Mouse (Mus musculus) limb, embryonic 10.5 days (tissue): Measurements from ENCODE around the gene Tes3-ps. TPM values are rescaled to one million over a fixed set of nuclear protein-coding genes. Genes with fewer than 3 reads are reported as not detected.

ENCODE experiments used
- DNase-seq: peaks from one replicate; pipeline ENCODE4 v3.0.0-alpha.2; 2017; ENCODE audit warnings: low spot score
- H3K27ac ChIP-seq: fragments of 300-500 bp; sonication (generic); 2 replicates; pipeline ENCODE4 v1.5.1; 2016; ENCODE audit warnings: mild to moderate bottlenecking
- H3K27me3 ChIP-seq: fragments of 300-500 bp; sonication (generic); 2 replicates; pipeline ENCODE4 v1.6.1; 2016; ENCODE audit warnings: low read depth, mild to moderate bottlenecking; ENCODE audit not compliant: poor library complexity, severe bottlenecking
- H3K36me3 ChIP-seq: fragments of 300-500 bp; sonication (generic); 2 replicates; pipeline ENCODE4 v1.6.1; 2016; ENCODE audit warnings: mild to moderate bottlenecking, moderate library complexity
- H3K4me1 ChIP-seq: fragments of 300-500 bp; sonication (generic); 2 replicates; pipeline ENCODE4 v1.6.1; 2016
- H3K4me3 ChIP-seq: fragments of 300-500 bp; sonication (generic); 2 replicates; pipeline ENCODE4 v1.5.1; 2016; ENCODE audit warnings: mild to moderate bottlenecking, moderate library complexity
- H3K9me3 ChIP-seq: fragments of 300-500 bp; sonication (generic); replicated peaks from 2 replicates; pipeline ENCODE4 v1.6.1; 2016; ENCODE audit warnings: mild to moderate bottlenecking
- WGBS: fragments of 180-500 bp; shearing (Covaris S2); methylation state at CpG from one replicate; pipeline ENCODE4 v1.1.7; 2016; 5-methylcytosine and 5-hydroxymethylcytosine counted together
- polyA plus RNA-seq: library from polyadenylated mRNA; unstranded; fragments of >200 nt; fragmentation: Nextera tagmentation; extraction: Ambion mirVana; gene quantifications from 2 replicates; pipeline ENCODE4 v1.2.1, GENCODE M21; 2016

Gene Tes3-ps
- polyA plus RNA-seq, 1 experiment from 2014 or later = 1.0 TPM

DNA sequence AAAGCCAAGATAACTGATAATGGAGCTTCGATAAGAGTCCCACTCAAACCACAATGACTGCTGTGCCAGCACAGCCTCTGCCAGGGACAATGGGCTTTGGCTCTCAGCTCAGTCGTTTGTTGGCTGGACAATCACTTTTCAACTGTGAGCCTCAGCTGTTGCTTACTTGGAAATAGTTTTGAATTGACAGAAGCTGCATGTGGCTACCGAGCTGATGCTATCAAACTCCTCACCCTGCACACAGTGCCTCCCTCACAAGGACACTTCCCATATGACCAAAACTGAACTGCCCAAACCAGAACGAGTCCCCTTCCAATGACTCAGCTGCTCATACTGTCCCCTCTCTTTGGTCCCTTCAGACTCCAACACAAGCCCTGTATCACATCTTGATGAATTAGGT, 22.3 kb upstream of the Tes3-ps start:
- DNase-seq = no peak
- Histone ChIP-seq H3K9me3 (no peaks in the 10 kb centered on the region), H3K4me1 (peaks cover 3% of the 10 kb centered on the region; the same call in 1 of the 2 replicates), H3K36me3 (0 out of 2 replicates have a peak, but pooled peaks cover under 1% of the 10 kb centered on the region), H3K4me3 (no peak overlapping the region), H3K27me3 (no peaks in the 10 kb centered on the region), H3K27ac (no peak overlapping the region)
- WGBS = 84% methylated on average over 4 of the region's 4 CpGs

GRCm38 (mm10) chr13:49471981-49472675, 21.0 kb upstream of the Tes3-ps start:
- WGBS = 72% methylated on average over 4 of the region's 4 CpGs
- no peaks in the 10 kb centered on the region for H3K27me3 ChIP-seq
- DNase-seq = no peak
- H3K27ac ChIP-seq = no peak overlapping the region
- H3K9me3 ChIP-seq = no peaks in the 10 kb centered on the region
- H3K36me3 ChIP-seq = no peaks in the 10 kb centered on the region
- H3K4me3 ChIP-seq = no peak overlapping the region
- peaks cover 3% of the 10 kb centered on the region; the same call in 1 of the 2 replicates for H3K4me1 ChIP-seq

DNA sequence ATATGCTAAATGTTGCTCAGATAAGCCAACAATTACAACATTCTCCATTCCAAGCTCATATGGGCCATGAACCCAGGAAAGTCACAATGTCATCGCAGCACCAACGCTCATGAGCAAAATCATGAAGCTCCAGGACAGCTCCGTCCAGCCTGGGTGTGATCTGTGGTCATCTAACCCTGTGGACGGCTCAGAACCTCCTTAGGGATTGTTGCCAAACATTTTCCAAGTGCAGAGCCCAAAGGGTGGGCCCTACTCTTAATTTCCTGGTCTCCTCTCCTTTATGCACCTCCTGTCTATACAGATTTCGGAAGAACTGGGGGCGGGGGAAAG, 20.5 kb upstream of the Tes3-ps start:
- Histone ChIP-seq H3K4me1 (peaks cover 1% of the 10 kb centered on the region; the same call in 1 of the 2 replicates), H3K27me3 (no peaks in the 10 kb centered on the region), H3K27ac (no peak overlapping the region), H3K9me3 (no peaks in the 10 kb centered on the region), H3K36me3 (no peaks in the 10 kb centered on the region), H3K4me3 (no peak overlapping the region)
- no peak for DNase-seq
- 95% methylated on average over 6 of the region's 6 CpGs for WGBS

DNA sequence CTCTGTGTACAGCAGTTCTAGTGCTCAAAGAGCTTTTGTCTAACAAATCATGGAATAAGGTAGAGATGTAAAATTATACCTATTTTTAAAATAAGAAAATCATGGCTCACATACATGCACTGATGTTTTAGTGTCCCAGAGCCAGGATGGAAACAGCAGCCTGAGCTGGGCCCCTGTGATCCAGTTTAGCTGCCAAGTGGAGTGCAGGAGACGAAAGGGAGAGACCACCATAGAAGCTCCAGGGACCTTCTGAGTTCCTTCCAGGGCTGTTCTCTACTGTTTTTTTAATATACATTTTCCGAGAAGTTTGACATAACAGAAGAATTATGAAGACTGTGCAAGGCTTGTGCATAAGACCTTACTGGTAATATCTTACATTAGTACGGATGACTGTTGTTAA, 15.2 kb upstream of the Tes3-ps start:
- H3K27me3 ChIP-seq = no peaks in the 10 kb centered on the region
- H3K4me3 ChIP-seq = no peak overlapping the region
- WGBS = 86% methylated on average over 3 of the region's 3 CpGs
- H3K4me1 ChIP-seq = no peaks in the 10 kb centered on the region
- H3K36me3 ChIP-seq = no peaks in the 10 kb centered on the region
- DNase-seq = no peak
- H3K27ac ChIP-seq = no peak overlapping the region
- H3K9me3 ChIP-seq = no peaks in the 10 kb centered on the region

DNA sequence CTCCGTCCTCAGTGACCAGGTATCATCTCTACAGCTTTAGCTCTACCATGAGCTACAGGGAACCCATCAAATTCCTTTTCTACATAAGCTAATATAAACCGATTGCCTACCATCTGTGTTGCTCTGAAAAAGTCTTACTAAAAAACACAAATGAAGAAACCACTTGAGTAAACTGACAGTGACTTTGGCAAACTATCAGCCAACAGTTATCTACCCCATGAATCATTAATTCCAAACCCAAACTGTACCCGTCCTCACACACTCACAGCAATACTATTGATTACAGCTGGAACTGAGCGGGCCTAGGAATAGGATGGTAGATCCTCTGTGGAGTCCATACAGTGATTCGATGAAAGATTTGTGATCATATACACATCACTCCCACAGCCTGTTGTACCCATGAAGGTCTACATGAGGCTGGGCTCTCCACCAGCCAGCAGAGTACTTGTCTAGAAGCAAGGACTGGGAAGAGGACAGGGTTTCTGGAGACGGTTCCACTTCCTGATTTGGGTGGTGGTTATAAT, 14.2 kb upstream of the Tes3-ps start:
- H3K36me3 ChIP-seq = no peaks in the 10 kb centered on the region
- WGBS = 92% methylated on average over 6 of the region's 6 CpGs
- no peak overlapping the region for H3K27ac ChIP-seq
- no peak overlapping the region for H3K4me3 ChIP-seq
- no peaks in the 10 kb centered on the region for H3K9me3 ChIP-seq
- no peaks in the 10 kb centered on the region for H3K27me3 ChIP-seq
- no peak for DNase-seq
- no peaks in the 10 kb centered on the region for H3K4me1 ChIP-seq

GRCm38 (mm10) chr13:49479399-49479798, 13.7 kb upstream of the Tes3-ps start:
- WGBS = 94% methylated on average over 4 of the region's 4 CpGs
- no peaks in the 10 kb centered on the region for H3K9me3 ChIP-seq
- DNase-seq = no peak
- no peaks in the 10 kb centered on the region for H3K4me1 ChIP-seq
- H3K36me3 ChIP-seq = no peaks in the 10 kb centered on the region
- H3K27ac ChIP-seq = no peak overlapping the region
- no peak overlapping the region for H3K4me3 ChIP-seq
- H3K27me3 ChIP-seq = no peaks in the 10 kb centered on the region

GRCm38 (mm10) chr13:49480057-49480456, 13.1 kb upstream of the Tes3-ps start:
- Histone ChIP-seq H3K4me3 (no peak overlapping the region), H3K4me1 (no peaks in the 10 kb centered on the region), H3K27ac (no peak overlapping the region), H3K36me3 (no peaks in the 10 kb centered on the region), H3K27me3 (no peaks in the 10 kb centered on the region), H3K9me3 (no peaks in the 10 kb centered on the region)
- DNase-seq = no peak
- WGBS = 90% methylated on average over 2 of the region's 2 CpGs

GRCm38 (mm10) chr13:49480551-49480950, 12.6 kb upstream of the Tes3-ps start:
- H3K36me3 ChIP-seq = no peaks in the 10 kb centered on the region

DNA sequence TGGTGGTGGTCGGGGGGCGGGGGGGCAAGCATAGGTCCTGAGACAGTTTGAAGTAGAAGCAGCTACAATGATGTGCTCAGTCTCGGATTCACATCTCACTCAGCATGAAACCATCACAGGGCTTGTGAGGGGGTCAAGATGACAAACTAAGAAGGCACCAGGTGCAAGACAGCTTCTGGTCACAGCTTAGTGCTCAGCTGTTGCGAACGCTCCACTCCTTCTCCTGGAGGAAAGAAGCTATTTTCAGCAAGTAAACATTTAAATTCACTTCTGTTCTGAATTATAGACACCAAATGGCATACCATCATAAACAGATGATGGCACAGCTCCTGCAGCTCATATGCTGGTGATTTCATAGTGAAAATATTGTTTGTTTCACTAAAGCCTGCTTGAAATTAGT, 7.7 kb upstream of the Tes3-ps start:
- DNase-seq = no peak
- 91% methylated on average over 5 of the region's 5 CpGs for WGBS
- H3K27ac ChIP-seq = no peak overlapping the region
- H3K4me3 ChIP-seq = no peak overlapping the region
- no peaks in the 10 kb centered on the region for H3K27me3 ChIP-seq
- H3K9me3 ChIP-seq = no peaks in the 10 kb centered on the region
- H3K4me1 ChIP-seq = no peaks in the 10 kb centered on the region
- H3K36me3 ChIP-seq = no peaks in the 10 kb centered on the region

More at GRCm38 (mm10) chr13:49480551-49480950, 12.6 kb upstream of the Tes3-ps start:
- Histone ChIP-seq H3K27ac (no peak overlapping the region), H3K9me3 (no peaks in the 10 kb centered on the region), H3K27me3 (no peaks in the 10 kb centered on the region), H3K4me1 (no peaks in the 10 kb centered on the region), H3K4me3 (no peak overlapping the region)
- WGBS = 80% methylated on average over 5 of the region's 5 CpGs
- no peak for DNase-seq

DNA sequence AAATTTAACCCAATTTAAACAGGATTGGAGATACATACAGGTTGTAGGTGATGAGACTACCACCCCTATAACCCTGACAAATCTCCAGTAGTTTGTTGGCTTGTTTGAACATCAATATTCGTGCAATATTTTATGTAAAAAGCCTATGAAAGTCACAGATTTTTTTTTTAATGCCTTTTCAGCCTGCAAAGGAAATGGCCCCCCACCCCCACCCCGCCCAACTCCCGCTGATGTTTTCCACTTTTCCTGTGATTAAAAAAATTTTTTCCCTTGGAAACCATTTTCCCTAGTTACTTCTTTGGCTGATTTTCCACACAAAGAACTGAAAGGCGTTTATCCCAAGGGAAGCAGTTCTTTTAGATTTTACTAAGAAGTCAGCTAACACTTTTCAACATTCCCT, 11.4 kb downstream of the Tes3-ps start, which contains the start of gene Ecm2:
Gene Ecm2, plus strand, starts transcription at position 301 of the 400 bp plus-strand sequence.
- Histone ChIP-seq H3K27me3 (no peaks in the 10 kb centered on the region), H3K9me3 (no peaks in the 10 kb centered on the region), H3K4me3 (no peak within 1 kb of the TSS), H3K27ac (no peak within 1 kb of the TSS), H3K4me1 (no peaks in the 10 kb centered on the region), H3K36me3 (no peaks in the 10 kb centered on the region)
- no peak for DNase-seq
- WGBS = 82% methylated on average over 4 of the region's 4 CpGs

DNA sequence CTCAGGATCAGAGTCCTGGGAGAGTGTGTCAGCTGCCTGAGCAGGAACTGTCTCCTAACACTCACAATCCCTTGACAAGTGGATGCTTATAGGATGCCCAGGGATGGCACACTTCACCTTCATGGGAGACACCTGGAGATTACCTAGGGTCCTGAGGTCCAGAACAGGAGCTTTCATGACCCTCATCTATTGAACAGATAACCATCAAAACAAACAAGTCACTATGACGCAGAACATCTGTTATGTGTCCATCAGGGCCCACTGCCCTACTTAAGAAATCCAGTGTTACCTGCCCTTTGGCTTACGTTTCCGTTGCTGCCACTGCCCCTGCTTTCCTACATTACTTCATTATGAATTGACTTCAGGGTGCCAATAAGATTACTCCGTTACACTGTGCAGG, 12.7 kb downstream of the Tes3-ps start:
- Histone ChIP-seq H3K27ac (no peak overlapping the region), H3K36me3 (no peaks in the 10 kb centered on the region), H3K4me1 (no peaks in the 10 kb centered on the region), H3K27me3 (no peaks in the 10 kb centered on the region), H3K4me3 (no peak overlapping the region), H3K9me3 (no peaks in the 10 kb centered on the region)
- DNase-seq = no peak
- 91% methylated on average over 4 of the region's 4 CpGs for WGBS

- Histone ChIP-seq H3K9me3 (no peaks in the 10 kb centered on the region), H3K4me1 (no peaks in the 10 kb centered on the region), H3K4me3 (no peak overlapping the region), H3K27ac (no peak overlapping the region), H3K27me3 (no peaks in the 10 kb centered on the region), H3K36me3 (no peaks in the 10 kb centered on the region)
- WGBS = 90% methylated on average over 3 of the region's 3 CpGs
- DNase-seq = no peak
Observed at GRCm38 (mm10) chr13:49507176-49507575, 14.1 kb downstream of the Tes3-ps start.

GRCm38 (mm10) chr13:49518761-49519160, 25.6 kb downstream of the Tes3-ps start:
- WGBS = 72% methylated on average over 2 of the region's 2 CpGs
- H3K4me1 ChIP-seq = no peaks in the 10 kb centered on the region
- no peak for DNase-seq

DNA sequence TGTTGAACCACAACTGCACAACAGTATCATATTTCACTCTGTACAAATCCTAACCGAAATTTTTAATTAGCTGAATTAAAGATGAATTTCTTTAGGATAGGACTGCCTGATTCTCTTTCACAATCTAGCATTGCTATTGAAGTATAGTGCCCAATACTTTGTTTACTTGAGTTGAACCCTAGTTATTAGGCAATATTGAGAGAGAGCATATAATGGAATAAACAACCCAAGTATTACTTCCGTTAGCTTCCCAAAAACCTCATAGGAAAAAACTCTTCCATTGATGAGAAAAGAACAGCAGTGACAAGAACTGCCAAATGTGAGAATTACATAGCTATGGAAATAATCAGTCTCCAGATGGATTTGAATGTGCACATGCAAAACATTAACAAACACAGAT, 33.1 kb downstream of the Tes3-ps start:
- H3K36me3 ChIP-seq = no peaks in the 10 kb centered on the region
- no peak for DNase-seq
- no peaks in the 10 kb centered on the region for H3K9me3 ChIP-seq
- 87% methylated on average over 2 of the region's 2 CpGs for WGBS
- no peak overlapping the region for H3K4me3 ChIP-seq
- H3K4me1 ChIP-seq = no peaks in the 10 kb centered on the region
- no peak overlapping the region for H3K27ac ChIP-seq
- H3K27me3 ChIP-seq = no peaks in the 10 kb centered on the region

More at GRCm38 (mm10) chr13:49518761-49519160, 25.6 kb downstream of the Tes3-ps start:
- Histone ChIP-seq H3K27me3 (no peaks in the 10 kb centered on the region), H3K9me3 (no peaks in the 10 kb centered on the region), H3K27ac (no peak overlapping the region), H3K36me3 (no peaks in the 10 kb centered on the region), H3K4me3 (no peak overlapping the region)
